9 mouse cellular contexts compared by ENCODE assay signal in the genomic region with DNA sequence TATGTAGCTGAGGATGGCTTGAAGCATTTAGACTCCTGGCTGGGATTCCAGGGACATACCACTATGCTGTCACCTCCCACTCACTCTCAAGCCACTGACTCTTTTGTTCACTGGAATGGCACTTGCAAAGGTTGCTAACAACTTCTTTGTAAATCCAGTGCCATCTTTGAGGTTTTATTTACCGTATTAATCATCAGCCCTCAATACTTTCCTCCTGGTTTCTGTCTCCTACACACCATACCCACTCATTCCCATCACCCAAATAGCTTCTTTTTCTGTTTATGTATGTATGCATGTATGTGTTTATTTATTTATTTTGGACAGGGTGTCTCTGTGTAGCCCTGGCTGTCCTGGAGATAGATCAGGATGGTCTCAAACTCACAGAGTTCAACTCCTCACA. TPM values are rescaled to one million over a fixed set of nuclear protein-coding genes. Genes with fewer than 3 reads are reported as not detected.
DNase-seq lines count a peak whose midpoint lies in the region; ATAC-seq and TF ChIP-seq lines count a peak whose summit lies in the region.
"Had no signal": no experiment of that assay in that cellular context is flagged by ENCODE, and none has a peak within 500 bp of the region (broad histone marks: within the 10 kb centered on the region; RNA-seq: fewer than 3 reads in every experiment).

No protein-coding gene starts in this region.

- no peak for TF ChIP-seq POLR2A in testis, adult 2 months (IDR thresholded peaks at IDR 0.05; ENCODE audit: control insufficient read depth, low read depth, low read length)

- no peak for DNase-seq in heart, embryonic 10.5 days (ENCODE audit: low spot score)
- no peak for DNase-seq in heart, postnatal 4 days
- no peak for DNase-seq in testis, postnatal 10 days (ENCODE audit: low spot score)
- no peak for DNase-seq in liver, embryonic 14.5 days (ENCODE audit: low read depth in 3 of 3, low spot score in 3 of 3)
- DNase-seq in frontal cortex, adult 2 months (ENCODE audit: extremely low spot score in 1 of 2, low spot score in 1 of 2) = no peak
- no peak for DNase-seq in ovary, postnatal 14 days (ENCODE audit: low spot score)
- no peak for DNase-seq in cerebellum, adult 9-11 months

- no peaks in the 10 kb centered on the region for H3K36me3 ChIP-seq in heart, embryonic 10.5 days
- H3K36me3 ChIP-seq in testis, adult 2 months (ENCODE audit: control insufficient read depth, insufficient read depth, low read length) = no peaks in the 10 kb centered on the region
- H3K36me3 ChIP-seq in liver, embryonic 14.5 days (replicated peaks; ENCODE audit: control insufficient read depth, insufficient read depth, low read depth) = no peaks in the 10 kb centered on the region

- peaks cover 6% of the 10 kb centered on the region; the same call in 1 of the 2 replicates for H3K27me3 ChIP-seq in heart, embryonic 10.5 days (ENCODE audit: insufficient read depth, poor library complexity, severe bottlenecking)
- H3K27me3 ChIP-seq in testis, adult 2 months (ENCODE audit: control insufficient read depth, insufficient read depth, low read length) = no peaks in the 10 kb centered on the region
- H3K27me3 ChIP-seq in liver, embryonic 14.5 days (ENCODE audit: control insufficient read depth, insufficient read depth, low read length) = no peaks in the 10 kb centered on the region

- H3K4me3 ChIP-seq in heart, embryonic 10.5 days = peak overlapping the region; percentile 83; the same call in 1 of the 2 replicates
- H3K4me3 ChIP-seq in testis, adult 2 months (ENCODE audit: control insufficient read depth, low read depth, low read length) = peak overlapping the region; percentile 94; the same call in 1 of the 2 replicates
- peak overlapping the region in 1 of 2 experiments; percentile 61; a peak in 2 of 4 replicates for H3K4me3 ChIP-seq in liver, embryonic 14.5 days (ENCODE audit: insufficient read depth in 1 of 2, low read depth in 2 of 2, low read length in 2 of 2)

- no peak overlapping the region for H3K9ac ChIP-seq in liver, embryonic 14.5 days (replicated peaks)

- no peak for TF ChIP-seq EP300 in liver, embryonic 14.5 days (IDR thresholded peaks at IDR 0.05; ENCODE audit: low read depth)

- peak overlapping the region; percentile 78 for H3K4me2 ChIP-seq in liver, embryonic 14.5 days (ENCODE audit: low read depth)

- no peak for TF ChIP-seq CTCF in testis, adult 2 months (IDR thresholded peaks at IDR 0.05; ENCODE audit: control insufficient read depth, insufficient read depth, insufficient replicate concordance, low read depth, low read length)
- no peak for TF ChIP-seq CTCF in liver, embryonic 14.5 days (IDR thresholded peaks at IDR 0.05; ENCODE audit: low read depth)

- ATAC-seq in liver, embryonic 14.5 days (ENCODE audit: insufficient read depth) = no peak

- peaks cover 21% of the 10 kb centered on the region for H3K4me1 ChIP-seq in heart, embryonic 10.5 days
- H3K4me1 ChIP-seq in testis, adult 2 months (ENCODE audit: control insufficient read depth, insufficient read depth, low read length) = peaks cover 4% of the 10 kb centered on the region
- peaks cover 8 to 11% of the 10 kb centered on the region in 2 experiments for H3K4me1 ChIP-seq in liver, embryonic 14.5 days (replicated peaks; ENCODE audit: control insufficient read depth in 2 of 2, insufficient read depth in 2 of 2, low read length in 1 of 2)

- no peaks in the 10 kb centered on the region for H3K9me3 ChIP-seq in heart, embryonic 10.5 days
- no peaks in the 10 kb centered on the region for H3K9me3 ChIP-seq in liver, embryonic 14.5 days (ENCODE audit: control insufficient read depth, low read length)

- H3K27ac ChIP-seq in heart, embryonic 10.5 days = no peak overlapping the region
- H3K27ac ChIP-seq in testis, adult 2 months (ENCODE audit: control insufficient read depth, insufficient read depth, low read depth, low read length) = peak overlapping the region; percentile 65
- no peak overlapping the region for H3K27ac ChIP-seq in liver, embryonic 14.5 days
- H3K27ac ChIP-seq: macrophage had no signal

- WGBS in heart, embryonic 10.5 days = 88% methylated on average over 1 of the region's 1 CpGs
- WGBS in liver, embryonic 14.5 days (ENCODE audit: insufficient replicate concordance) = 66% methylated on average over 1 of the region's 1 CpGs

RNA-seq across cellular contexts. Expression of gene Tmem53, which starts 0.8 kb away (rescaled TPM):
- 11.0 and 14.4 TPM in 2 replicates for polyA plus RNA-seq in heart, embryonic 10.5 days (2016; fragmentation: Nextera tagmentation; extraction: Ambion mirVana)
- total RNA-seq in heart, postnatal 4 days (2021) = 10 to 100 TPM; 25.5 to 27.1 TPM
- 999 and 1,059 TPM in 2 replicates for polyA plus RNA-seq in testis, adult 2 months (2012; rRNA removed)
- 2.4 and 3.1 TPM in 2 replicates for polyA plus RNA-seq in liver, embryonic 14.5 days (2012; rRNA removed)
- polyA plus RNA-seq in liver, embryonic 14.5 days (2014; fragmentation: Nextera tagmentation; extraction: Ambion mirVana) = 6.7 and 7.6 TPM in 2 replicates
- polyA plus RNA-seq in frontal cortex, adult 2 months (2012; rRNA removed) = 6.3 and 7.9 TPM in 2 replicates

RNA-seq across cellular contexts. Expression of gene Armh1, which starts 0.9 kb away (rescaled TPM):
- polyA plus RNA-seq in heart, embryonic 10.5 days (2016; fragmentation: Nextera tagmentation; extraction: Ambion mirVana) = 0.20 and 0.46 TPM in 2 replicates
- total RNA-seq in heart, postnatal 4 days (2021) = under 1 TPM; 0.38 to 0.43 TPM
- 154 and 162 TPM in 2 replicates for polyA plus RNA-seq in testis, adult 2 months (2012; rRNA removed)
- 0.08 TPM in 1 of 2 replicates, not detected in the other for polyA plus RNA-seq in liver, embryonic 14.5 days (2012; rRNA removed)
- polyA plus RNA-seq in liver, embryonic 14.5 days (2014; fragmentation: Nextera tagmentation; extraction: Ambion mirVana) = not detected in 2 replicates
- 0.67 and 1.00 TPM in 2 replicates for polyA plus RNA-seq in frontal cortex, adult 2 months (2012; rRNA removed)
- polyA plus RNA-seq: macrophage had no signal

Comparison
In these comparisons a context has a peak if more than half of its experiments do, and no peak if none do; other contexts are left out.
1. RNA of gene Tmem53, which starts 0.8 kb away (polyA plus RNA-seq): 999 to 1,059 TPM in testis, adult 2 months; 11.0 to 14.4 TPM in heart, embryonic 10.5 days, 6.3 to 7.9 TPM in frontal cortex, adult 2 months and 2.4 to 7.6 TPM in liver, embryonic 14.5 days; every median in the first group is over 10 times any median in the second.
2. RNA of gene Armh1, which starts 0.9 kb away (polyA plus RNA-seq): 154 to 162 TPM in testis, adult 2 months; 0.67 to 1.00 TPM in frontal cortex, adult 2 months, 0.20 to 0.46 TPM in heart, embryonic 10.5 days and 0.08 TPM in liver, embryonic 14.5 days; every median in the first group is over 10 times any median in the second.